Mouse (Mus musculus) cortical plate, adult 2 months (tissue): Measurements from ENCODE around the gene Celf2.

Experiments used
- CTCF ChIP-seq: fragments of 200-500 bp; IDR thresholded peaks from 2 replicates; pipeline ENCODE4 v1.5.1; 2011; ENCODE audit warnings: mild to moderate bottlenecking, control low read depth, low read length; ENCODE audit not compliant: insufficient read depth; ENCODE audit errors: extremely low read depth
- POLR2A ChIP-seq: fragments of 200-500 bp; IDR thresholded peaks from 2 replicates; pipeline ENCODE4 v1.6.1; 2011; ENCODE audit warnings: mild to moderate bottlenecking, low read length, control low read depth; ENCODE audit not compliant: insufficient read depth; ENCODE audit errors: extremely low read depth

- TF ChIP-seq POLR2A: no peak
- no peak for TF ChIP-seq CTCF
Observed at GRCm38 (mm10) chr2:7060490-7061105, 448.8 kb downstream of the Celf2 start.
